Mouse (Mus musculus) erythroid progenitor cell, adult 5-6 weeks (primary cell): Measurements from ENCODE around the gene Btnl9. TPM values are rescaled to one million over a fixed set of nuclear protein-coding genes. Genes with fewer than 3 reads are reported as not detected.
A peak's percentile ranks its signal among the peaks of the same experiment; 100 is the strongest.
"Not testable (repeated sequence)": the region's sequence is repeated elsewhere in the genome, so short reads cannot be mapped to it uniquely, and the experiment has no call there.

Experiments
- ATAC-seq: replicated peaks from 2 replicates; pipeline ENCODE4 v1.8.0; 2016; ENCODE audit warnings: moderate number of reproducible peaks, mild to moderate bottlenecking, moderate TSS enrichment, inconsistent platforms; ENCODE audit not compliant: poor library complexity, low FRiP score, severe bottlenecking
- total RNA-seq, 2 experiments: library from RNA; stranded (forward) in 1 of 2; stranded (reverse) in 1 of 2; fragments of 150-400 nt in 1 of 2; fragments of 186-747, 209-891 nt in 1 of 2; gene quantifications; 2 replicates each; pipeline versions ENCODE4 v1.2.3 to v1.2.4; 2015 to 2017; ENCODE audit warnings: low replicate concordance in 2 of 2

Btnl9 gene
- total RNA-seq (2015; ENCODE audit: low replicate concordance), result 1.1 and 2.9 TPM in 2 replicates
- 0.53 and 0.77 TPM in 2 replicates for total RNA-seq (2017; ENCODE audit: low replicate concordance)

DNA sequence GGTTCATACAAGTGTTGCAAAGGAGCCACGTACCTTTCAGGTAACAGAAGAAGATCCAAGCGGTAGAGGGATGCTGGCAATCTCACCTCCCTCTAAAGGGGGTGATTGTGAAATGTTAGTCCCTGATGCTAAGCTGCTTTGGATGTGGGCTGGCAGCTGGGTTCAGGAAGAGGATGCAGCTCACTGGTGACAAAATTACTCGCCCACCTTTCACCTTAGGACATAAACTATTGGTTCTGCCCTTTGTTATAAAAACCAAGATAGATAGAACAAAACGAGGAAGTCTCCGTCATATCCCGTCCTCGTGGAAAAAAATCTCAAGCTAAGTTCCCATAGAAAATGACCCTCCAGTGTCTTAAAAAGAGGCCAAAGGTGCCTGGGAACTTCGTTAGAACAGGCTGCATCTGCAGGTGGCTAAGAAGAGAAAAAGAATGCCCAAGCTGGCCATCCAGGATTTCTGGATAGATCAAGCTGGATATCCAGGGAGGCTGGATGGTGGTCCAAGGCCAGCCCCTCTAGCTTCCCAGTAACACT is at the start of gene Btnl9:
TSS of gene Btnl9 (minus strand) at position 205 of the 534 bp plus-strand sequence.
- ATAC-seq, result no peak

DNA sequence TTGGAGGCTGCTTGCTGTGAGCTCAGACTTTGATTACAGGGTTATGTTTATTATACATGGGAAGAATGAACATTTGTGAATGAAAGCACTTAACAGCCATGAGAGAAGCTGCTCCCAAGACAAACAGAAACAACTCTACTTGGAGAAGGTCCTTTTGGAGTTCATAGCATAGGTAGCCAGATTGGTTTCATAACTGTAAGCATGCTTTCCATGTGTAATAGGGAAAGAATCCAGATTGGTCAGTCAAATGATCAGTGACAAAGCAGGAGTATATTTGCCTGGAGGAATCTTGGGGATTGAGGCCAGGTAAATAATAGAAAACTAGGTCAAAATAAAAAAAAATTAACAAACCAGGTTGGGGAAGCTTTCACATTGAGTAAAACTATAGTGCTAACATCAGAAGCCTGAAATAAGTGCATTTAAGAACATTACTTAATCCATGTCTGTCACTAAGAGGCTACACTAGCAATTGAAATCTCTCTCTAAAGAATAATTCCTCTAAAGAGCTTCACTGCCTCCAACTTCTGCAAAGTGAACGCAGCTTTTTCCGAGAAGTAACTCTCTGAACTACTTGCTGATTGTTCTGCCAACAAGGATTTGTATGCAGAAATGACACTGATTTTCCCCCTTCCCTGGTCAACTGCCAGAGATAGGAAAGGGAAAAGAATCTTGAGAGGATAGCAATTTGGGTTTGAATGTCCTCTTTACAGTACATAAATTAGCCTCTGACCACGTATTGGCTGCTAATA is 48.7 kb upstream of the Btnl9 start:
- no peak for ATAC-seq

DNA sequence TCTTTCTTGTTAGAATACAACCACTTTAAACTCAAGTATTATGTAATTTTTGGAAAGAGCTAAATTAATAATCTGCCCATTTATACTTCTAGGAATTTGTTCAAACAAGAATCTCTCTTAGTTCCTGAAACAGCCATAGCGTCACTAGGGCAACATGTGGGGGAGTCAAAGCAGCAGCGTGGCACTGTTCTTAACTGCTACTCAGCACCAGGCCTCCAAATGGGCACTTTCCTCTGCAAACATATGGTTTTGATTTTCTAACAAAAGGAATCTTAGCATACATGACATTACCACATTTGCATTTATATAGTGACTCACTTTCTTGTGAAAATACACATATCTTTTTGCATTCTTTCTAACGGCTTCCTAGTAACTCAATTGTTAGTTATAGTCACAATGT is 45.8 kb upstream of the Btnl9 start:
- ATAC-seq, result no peak

DNA sequence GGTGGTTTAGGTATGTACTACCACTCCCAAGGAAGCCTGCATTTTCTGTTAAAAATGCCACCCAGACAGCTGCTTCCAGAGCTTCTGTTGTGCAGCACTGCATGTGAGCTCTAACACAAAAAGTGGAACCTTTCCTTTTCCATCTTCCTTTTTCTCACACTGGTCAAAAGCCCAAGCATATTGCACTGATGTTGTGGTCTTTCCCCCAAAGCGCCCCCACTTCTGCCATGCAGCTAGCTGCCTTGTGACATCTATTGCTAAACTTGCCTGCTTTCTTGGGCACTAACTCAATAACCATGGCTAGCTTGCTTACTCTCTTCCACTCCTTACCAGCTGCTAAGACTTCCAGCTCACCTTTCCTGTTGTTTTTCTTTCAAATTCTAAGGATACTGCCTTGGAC is 37.5 kb upstream of the Btnl9 start:
- no peak for ATAC-seq

DNA sequence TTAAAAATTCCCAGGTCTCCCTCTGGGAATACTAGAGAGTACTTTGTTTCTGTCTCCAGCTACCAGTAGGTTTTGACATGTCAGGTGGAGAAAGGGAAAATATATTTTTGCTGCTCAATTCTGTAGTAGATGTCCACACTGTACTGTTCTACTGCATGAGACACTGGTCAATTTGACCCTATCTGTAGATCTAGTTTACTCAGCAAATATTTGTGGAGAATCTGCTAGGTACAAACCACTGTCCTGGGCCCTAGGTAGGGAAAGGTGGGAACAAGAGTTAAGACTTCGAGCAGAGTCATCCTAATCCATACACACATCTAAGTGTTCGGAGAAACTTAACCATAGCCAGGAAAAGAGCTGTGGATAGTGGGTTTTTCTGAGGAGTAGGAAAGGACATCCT is 32.3 kb upstream of the Btnl9 start:
- no peak for ATAC-seq

DNA sequence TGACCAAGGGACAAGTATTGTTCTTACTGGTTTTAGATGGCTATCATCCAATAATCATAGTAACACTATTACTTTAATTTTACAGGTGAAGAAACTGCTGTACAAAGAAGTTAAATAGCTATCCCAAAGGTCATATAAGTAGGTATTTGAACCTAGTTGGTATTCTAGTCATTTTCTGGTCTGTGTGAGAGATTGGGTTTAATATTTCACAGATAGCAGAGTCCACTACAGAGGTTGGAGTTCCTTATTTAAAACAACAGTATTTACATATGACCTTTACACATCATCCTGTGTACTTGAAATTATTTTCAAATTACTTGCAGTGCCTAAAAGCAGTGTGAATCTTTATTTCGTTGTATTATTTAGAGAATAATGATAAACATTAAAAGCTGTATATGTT is 26.5 kb upstream of the Btnl9 start:
- ATAC-seq, result no peak

DNA sequence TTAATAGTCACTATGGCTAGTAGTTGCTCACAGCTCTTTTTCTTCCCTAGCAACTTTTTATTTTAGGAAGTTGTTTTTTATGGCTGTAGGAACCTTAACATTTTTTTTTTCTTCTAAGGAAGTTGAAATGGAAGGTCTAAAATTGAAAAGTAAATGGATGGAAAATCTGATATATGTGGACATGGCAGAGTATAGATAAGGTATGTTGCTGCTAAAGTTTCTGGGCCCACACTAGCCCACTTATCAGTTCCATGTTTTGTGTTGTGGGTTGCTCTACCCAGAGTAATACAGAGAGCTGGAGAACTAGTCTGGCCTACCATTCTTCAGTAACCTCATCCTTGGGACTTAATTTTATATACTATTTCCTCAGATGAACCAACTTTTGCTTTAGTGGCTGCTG is 25.6 kb upstream of the Btnl9 start:
- ATAC-seq, result peak; percentile 72

DNA sequence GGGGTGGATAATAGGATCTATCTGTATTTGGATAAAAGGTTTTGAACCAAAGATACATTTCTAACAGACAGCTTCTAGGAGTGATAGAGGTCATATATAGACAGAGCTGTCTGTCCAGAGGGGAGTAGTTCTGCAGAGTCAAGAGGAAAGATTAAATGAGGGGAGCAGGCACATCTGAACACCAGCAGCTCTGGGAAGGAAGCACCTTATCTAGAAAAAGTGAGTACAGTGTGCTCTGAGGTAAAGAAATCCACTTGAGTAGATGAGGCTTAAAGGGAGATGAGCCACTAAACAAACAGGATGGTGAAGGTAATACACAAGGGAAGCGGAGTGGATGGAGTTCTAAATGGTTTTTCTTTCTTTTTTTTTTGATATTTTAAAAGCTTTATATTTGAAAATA is 20.5 kb upstream of the Btnl9 start:
- ATAC-seq, result no peak

DNA sequence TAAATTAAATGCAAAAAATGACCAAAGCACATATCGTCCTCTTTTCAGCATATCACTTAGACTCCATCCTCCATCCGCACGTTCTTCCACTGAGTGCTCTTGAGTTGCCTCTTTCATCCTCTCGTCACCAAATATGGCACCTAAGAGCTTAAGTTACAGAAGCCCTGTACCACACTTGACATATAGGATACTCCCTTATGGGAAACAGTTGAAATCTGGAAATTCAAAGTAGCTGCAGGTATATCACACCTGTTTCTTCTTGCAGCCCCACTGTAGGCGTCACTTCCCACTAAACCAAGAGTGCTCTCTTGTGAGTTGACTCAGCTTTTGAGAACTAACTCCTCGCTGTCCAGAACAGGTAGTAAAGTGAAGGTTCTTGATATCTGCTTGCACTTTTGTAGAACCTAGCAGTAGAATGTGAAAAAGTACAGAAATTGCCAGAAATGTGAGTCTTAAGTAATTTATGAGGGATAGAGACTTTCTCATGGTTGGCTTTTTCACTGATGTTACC is 18.2 kb upstream of the Btnl9 start:
- no peak for ATAC-seq

DNA sequence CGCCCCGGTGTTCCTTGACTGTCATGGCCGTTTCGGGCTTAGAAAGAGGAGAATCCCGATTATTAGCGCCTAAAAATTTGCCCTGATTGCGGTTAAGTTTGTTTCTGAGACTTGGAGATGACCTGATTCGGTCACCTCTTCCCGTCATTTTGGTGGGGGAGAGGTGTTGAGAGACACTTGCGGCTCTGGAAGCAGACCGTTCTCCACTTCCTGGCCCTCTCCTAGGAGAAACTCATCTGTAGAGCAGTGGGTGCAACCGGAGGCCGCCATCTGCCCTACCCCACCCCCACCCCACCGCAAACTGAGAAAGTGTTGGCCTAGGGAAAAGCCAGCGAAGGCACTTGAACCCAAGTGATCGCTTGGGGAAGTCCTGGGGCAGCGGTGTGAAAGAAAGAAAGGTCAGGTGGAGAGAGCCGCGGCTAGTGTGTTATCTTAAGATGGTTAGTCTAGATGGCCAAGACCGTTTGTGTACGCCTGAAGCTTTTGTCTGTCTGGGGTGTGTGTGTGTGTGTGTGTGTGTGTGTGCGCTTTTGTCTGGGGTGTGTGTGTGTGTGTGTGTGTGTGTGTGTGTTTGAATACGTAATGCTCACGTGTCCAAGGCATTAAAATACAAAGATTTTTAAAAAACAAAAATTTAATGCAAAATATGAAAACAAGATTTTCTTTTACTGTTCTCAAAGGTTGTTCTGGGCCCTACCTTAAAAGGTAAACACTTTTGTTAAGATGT is 17.0 kb upstream of the Btnl9 start:
- peak; percentile 56 for ATAC-seq

DNA sequence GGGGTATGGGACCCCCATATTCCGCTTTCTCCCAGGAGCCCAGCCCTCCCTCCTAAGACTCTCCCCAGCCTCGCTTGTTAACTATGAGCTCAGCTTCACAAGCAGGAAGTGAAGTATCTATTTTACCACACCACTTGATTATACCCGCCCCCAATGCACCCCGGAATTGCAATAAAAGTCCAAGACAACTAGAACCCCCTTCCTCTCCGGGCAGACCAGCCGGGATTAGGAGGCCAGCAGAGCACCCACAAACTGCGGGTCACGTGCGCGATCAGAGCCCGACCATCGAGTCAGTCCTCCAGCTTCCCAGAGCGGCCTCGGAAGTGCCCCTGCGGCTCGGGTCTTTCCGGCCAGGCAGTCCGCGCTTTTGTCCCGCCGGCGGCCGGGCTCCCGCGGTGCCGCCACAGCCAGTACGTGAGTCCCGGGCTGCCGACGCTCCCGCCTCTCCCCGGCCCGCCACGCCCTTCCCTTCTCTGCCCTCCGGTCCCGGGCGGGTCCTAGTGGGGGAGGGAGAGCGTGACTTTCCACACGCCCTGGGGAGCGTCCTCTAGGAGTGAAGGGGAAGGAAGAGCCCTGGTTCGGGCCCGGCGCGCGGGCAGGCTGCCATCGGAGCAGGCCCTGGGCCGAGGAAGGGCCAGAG is 16.3 kb upstream of the Btnl9 start, which contains the start of gene Zfp62:
TSS of gene Zfp62 (plus strand) at position 164 of the 640 bp plus-strand sequence.
- ATAC-seq, result peak; percentile 91

DNA sequence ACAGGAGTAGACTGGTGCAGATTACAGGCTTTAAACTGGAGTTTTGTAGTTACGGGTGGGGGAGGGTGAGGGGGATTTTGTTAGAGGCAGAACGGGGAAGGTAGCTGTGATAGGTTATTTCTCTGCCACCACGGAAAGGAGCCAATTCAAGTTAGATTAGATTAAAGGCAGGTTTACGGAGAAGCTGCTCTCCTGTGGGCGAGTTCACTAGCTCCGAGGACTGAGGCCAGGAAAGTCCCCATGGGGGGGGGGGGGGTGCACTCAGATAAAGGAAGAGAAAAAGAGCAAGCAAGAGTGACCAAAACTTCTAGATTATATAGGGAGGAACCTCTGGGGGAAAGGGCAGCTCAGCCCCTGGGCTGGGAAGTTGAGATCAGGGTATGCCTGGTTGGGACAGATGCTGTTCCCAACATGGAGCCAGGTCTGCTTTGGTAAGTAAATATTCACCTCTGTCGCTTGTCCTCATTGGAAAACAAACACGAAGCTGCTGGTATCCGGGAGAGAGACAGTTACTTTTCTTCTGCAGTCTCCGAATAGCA is 15.6 kb upstream of the Btnl9 start:
- peak; percentile 28; the same call in 1 of the 2 replicates for ATAC-seq

DNA sequence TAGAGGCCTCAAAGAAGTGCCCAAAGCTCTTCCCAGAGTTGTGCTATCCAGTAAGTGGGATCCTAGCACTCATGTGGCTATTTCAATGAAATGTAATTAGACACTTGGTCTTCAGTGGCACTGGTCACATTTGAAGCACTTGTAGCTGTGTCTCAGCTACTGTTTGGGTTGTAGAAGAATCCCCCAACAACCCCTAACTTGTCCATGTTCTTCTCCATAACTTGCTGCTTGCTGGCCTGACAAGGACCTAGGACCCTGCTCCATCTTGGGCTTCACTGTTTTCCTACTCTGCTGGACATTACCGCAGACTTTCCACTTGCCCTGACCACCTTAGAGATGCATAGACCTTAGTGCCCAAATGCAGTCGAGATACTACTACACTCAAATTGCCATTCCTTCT is 15.1 kb upstream of the Btnl9 start:
- ATAC-seq, result no peak

DNA sequence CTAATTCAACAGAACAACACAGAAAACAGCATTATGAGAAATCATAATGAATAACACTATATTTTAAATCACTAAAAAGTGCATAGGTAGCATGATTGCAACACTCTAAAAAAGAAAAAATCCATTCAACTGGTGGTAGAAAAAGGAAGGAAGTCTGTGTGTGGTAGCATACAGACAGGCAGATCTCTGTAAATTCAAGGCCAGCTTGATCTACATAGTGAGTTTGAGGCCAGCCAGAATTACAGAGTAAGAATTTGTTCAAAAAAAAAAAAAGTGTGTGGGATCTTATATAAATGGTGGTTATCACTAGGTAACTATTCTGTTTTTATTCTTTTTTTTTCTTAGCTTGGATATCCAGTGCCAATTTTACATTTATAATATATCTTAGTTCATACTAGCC is 14.2 kb upstream of the Btnl9 start:
- ATAC-seq, result no peak

DNA sequence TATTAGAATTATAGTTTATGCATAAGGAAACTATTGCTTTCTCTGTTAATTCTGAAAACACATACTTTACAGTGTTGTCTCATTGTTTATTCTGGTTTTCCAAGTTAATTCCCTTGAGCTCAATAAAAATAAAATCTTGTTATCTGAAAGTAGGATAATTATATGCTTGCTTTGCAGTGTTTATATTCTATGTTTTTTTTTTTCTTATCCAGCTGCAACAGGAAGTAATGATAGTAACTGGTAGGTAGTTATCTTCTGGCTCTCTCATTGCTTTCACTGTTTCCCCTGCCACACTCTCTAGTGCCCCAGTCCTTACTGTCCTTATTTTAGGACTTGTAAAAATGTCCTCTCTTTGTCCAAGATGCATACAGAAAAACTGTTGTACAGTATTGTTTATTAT is 13.7 kb upstream of the Btnl9 start:
- no peak for ATAC-seq

DNA sequence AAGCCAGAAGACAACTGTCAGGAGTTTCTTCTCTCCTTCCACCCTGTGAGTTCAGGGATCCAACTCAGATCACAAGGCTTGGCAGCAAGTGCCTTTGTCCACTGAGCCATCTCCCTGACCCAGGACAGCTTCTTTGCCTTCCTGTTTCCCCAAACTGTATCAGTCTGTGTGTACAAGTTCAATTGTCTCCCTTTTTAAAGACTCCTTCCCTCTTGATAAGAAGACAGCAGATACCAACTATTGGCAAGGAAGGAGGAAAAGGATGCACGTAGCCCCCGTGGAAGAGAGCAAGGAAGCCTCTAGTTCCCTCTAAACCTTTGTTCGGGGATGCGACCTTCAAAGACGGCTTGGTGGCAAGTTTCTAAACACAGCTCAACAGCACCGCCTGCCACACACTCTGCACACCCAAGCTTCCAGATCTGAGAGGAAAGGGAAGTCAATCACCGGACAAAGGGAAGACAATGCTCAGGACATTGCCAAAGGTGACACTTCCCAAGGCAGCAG is 8.9 kb upstream of the Btnl9 start:
- no peak for ATAC-seq

DNA sequence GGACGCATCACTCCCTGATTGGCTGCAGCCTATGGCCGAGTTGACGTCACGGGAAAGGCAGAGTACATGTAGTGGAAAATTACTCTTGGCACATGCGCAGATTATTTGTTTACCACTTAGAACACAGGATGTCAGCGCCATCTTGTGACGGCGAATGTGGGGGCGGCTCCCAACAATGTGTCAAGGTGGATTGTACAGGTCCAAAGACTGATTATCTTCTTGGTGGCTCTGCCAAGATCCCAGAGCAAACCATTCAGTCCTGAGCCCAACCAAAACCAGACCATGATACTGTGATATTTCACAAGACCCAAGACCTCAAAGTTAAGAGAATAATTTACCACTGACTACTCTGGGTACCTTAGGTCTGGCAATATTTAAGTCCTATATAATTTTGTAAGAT is 7.8 kb upstream of the Btnl9 start:
- not testable (repeated sequence) for ATAC-seq

DNA sequence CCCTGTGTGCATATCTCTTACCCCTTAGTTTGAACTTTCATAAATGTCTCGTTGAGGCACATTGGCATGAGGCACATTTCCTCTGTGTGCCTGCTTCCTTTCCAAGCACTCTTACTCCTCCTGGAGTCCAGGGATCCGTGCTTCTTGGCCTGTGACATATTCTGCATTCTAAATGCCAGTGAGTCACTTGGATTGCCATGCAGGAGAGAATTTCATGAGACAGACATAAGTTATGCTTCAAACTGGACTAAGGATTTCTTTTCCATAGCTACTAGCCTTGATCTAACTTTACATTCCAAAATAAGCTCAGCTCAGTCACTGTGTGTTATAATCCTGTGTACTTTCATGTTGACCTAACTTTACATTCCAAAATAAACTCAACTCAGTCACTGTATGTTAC is 4.1 kb upstream of the Btnl9 start:
- no peak for ATAC-seq

DNA sequence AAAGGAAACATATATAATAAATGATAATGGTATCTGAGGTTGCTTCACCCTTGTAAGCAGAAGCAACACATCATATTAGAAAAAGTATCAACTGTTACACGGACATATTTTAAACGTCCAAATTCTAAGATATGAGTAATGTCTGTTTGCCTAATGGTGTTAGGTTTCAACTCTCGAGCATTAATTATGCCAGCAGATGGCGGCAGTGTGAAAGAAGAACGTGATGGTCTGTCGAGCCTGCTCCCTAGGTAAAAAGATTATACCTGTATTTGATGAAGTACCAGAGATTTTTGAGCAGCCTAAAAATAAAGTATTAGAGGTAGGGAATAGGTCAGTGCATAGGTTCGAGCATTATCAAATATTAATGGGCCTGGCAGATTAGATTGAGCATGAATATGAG is 2.8 kb upstream of the Btnl9 start:
- ATAC-seq, result no peak

DNA sequence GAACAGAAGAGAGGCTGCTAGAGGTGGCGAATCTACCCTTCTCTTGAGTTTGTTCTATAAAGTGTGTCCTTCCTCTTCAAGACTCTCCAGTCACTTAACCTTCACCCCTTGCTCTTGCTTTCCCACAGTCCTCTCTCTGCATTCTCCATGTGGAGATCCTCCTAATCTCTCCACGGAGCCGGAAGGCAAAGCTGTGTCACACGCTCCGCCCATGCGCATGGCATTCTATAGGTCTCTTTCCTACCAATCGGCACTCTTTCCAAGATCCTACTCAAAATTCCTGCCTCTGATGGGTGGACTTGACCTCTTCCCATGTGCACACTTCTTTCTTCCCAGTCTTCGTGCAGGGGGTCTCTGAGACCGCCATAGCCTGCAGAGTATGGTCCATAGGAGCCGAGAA is 742 bp upstream of the Btnl9 start:
- ATAC-seq, result no peak
